Mouse (Mus musculus): ENCODE data around the gene Lhfpl3.
A peak's percentile ranks its signal among the peaks of the same experiment; 100 is the strongest.

Lhfpl3 gene

GRCm38 (mm10) chr5:23140183-23140921, 394.5 kb downstream of the Lhfpl3 start:
- DNase-seq (ENCODE audit: low read depth, low spot score): peak; percentile 24

DNA sequence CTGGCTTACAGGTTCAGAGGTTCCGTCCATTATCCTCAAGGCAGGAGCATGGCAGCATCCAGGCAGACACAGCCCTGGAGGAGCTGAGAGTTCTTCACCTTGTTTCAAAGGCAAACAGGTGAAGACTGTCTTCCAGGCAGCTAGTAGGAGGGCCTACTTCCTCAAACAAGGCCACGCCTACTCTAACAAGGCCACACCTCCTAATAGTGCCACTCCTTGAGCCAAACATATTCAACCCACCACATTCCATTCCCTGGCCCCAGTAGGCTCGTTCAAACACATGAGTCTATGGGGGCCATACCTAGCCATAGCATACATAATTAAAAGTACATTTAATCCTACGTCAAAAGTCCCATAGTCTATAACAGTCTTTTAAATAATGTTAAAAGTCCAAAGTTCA, 407.4 kb downstream of the Lhfpl3 start:
- DNase-seq (ENCODE audit: low read depth, low spot score): no peak

GRCm38 (mm10) chr5:23154439-23154838, 408.6 kb downstream of the Lhfpl3 start:
- no peak for DNase-seq (ENCODE audit: low read depth, low spot score)

GRCm38 (mm10) chr5:23165947-23166350, 420.1 kb downstream of the Lhfpl3 start:
- no peak for DNase-seq (ENCODE audit: low read depth, low spot score)

GRCm38 (mm10) chr5:23166658-23167057, 420.8 kb downstream of the Lhfpl3 start:
- DNase-seq (ENCODE audit: low read depth, low spot score): no peak

- no peak for DNase-seq (ENCODE audit: low read depth, low spot score)
Observed at GRCm38 (mm10) chr5:23189633-23190032, 443.8 kb downstream of the Lhfpl3 start.

- DNase-seq (ENCODE audit: low read depth, low spot score): no peak
Observed at GRCm38 (mm10) chr5:23196879-23197278, 451.0 kb downstream of the Lhfpl3 start.

DNA sequence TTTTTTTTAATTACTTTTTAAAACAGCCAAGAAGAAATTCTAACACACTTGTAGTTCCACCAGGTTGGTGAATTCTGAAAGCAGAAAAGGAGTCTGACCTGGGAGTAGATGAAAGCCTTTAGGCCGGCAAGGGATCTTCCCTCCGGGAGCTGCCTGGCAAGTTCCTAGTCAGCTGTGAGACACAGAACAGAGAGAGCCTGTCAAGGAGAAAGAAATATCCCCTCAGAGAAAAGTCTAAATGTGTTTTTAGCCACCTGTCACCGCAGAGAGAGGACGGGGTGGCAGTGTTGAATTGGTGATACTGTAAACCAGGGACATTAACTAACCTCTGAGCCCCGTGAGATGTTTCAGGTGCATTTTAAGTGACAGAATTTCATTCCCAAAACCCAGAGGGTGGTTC, 467.2 kb downstream of the Lhfpl3 start:
- no peak for DNase-seq (ENCODE audit: low read depth, low spot score)

DNA sequence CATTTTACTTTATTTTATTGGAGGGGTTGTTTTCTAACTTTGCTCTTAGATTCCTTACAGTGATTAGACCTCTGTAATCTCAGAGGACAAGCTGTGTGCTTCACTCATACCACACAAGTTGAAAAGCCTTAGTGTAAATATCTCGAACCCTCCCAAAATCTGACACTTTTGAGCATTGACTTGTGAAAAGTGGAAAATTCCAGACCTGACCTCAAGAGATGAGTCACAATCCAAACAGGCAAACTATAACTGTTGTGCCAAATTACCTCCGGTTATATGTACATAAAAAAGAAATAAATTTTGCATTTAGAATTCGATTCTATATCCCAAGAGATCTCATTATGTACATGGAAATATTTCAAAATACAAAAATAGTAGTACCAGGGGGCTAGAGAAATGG, 468.8 kb downstream of the Lhfpl3 start:
- no peak for DNase-seq (ENCODE audit: low read depth, low spot score)

GRCm38 (mm10) chr5:23219655-23220054, 473.8 kb downstream of the Lhfpl3 start:
- no peak for DNase-seq (ENCODE audit: low read depth, low spot score)

- DNase-seq (ENCODE audit: low read depth, low spot score): peak; percentile 88
Observed at GRCm38 (mm10) chr5:23224759-23225536, 479.1 kb downstream of the Lhfpl3 start.

- no peak for DNase-seq (ENCODE audit: low read depth, low spot score)
Observed at GRCm38 (mm10) chr5:23225621-23226020, 479.8 kb downstream of the Lhfpl3 start.

DNA sequence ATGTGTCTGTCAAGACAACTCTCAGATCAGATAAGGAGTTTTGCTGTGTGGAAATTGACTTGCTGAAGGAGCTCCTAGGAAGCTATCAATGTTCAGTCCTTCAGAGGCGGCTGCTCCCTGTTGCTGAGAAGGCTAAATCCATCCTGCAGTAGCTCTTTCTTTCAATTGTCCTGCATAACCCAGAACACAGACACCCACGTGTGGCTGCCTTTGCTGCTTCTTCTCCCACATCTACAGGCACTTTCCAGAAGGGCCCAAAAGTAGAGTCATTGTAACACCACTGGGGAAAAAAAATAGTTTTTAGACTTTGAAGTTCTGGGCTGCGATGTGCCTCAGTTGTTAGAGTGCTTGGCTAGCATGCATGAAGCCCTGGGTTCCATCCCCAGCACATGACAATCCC, 480.9 kb downstream of the Lhfpl3 start:
- no peak for DNase-seq (ENCODE audit: low read depth, low spot score)

GRCm38 (mm10) chr5:23246974-23247373, 501.1 kb downstream of the Lhfpl3 start:
- peak; percentile 48 for DNase-seq (ENCODE audit: low read depth, low spot score)

DNA sequence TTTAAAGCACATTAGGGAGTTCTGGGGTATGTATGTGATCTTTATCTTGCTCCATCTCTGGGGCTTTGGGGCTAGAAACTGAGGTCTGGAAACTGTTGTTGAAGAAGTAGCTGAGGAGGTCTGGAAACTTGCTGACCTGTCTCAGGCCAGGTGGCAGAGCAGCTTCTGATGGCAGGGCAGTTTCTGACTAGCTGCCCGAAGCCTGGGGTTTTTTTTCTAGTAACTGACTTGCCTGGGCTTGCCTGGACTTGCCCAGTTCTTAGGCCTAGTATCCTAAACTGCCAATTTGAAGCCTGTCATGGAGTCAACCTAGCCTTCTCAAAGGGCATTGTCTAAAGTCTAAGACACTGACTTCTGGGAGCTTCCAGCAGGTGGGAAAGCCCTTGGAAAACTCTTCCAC, 501.9 kb downstream of the Lhfpl3 start:
- no peak for DNase-seq (ENCODE audit: low read depth, low spot score)

DNA sequence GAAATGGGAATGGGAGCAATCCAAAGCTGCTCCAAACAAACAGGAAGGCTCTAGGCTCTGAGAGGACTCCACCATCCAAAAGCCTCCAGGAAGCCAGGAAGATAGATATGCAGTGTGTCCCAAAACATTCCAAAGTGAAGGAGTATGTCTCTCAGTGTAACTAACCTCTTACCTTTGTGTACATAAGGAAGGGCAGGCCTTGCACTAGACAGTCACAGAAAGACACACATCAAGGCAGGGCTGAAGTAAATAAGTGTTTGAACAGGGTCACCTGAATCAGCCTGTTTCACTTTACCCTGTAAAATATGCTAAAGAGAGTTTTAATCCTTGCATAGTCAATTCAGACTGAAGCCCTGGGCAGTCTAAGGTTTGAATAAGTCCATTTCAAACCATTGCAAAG, 502.4 kb downstream of the Lhfpl3 start:
- DNase-seq (ENCODE audit: low read depth, low spot score): no peak

- no peak for DNase-seq (ENCODE audit: low read depth, low spot score)
Observed at GRCm38 (mm10) chr5:23249896-23250875, 504.3 kb downstream of the Lhfpl3 start.

DNA sequence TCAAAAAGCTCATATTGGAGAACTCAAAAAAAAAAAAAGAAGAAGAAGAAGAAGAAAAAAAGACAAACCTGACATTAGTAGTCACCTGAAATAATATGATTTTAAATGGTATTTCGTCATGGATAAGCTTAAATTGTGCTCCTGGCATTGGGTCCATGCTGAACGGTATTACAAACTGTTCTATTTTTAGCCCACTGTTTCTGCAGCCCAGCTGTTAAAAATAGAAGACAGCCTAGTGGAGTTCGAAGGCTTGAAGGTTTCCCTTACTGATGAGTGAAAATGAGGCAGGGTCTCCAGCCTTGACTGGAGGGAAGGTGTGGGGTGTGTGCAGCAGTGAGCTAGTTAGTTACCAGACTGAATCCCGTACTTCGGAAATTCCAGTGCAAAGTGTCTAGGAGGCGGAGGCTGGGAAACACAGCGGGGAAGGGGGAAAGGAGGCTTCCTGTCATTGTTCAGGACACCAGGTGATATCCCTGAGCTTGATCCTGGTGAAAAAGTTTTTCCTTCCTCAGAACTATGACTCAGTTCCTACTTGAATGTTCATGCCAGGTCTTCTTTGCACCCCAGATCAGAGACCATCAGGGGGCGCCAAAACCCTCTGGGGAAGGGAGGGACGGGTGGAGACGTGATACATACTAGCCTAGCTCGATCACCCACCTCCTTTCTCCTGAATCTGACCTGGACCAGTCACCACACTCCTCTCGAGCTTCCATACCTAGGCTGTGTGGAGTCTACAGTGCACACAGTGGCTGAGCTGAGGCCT, 505.8 kb downstream of the Lhfpl3 start:
- DNase-seq (ENCODE audit: low read depth, low spot score): peak; percentile 50

DNA sequence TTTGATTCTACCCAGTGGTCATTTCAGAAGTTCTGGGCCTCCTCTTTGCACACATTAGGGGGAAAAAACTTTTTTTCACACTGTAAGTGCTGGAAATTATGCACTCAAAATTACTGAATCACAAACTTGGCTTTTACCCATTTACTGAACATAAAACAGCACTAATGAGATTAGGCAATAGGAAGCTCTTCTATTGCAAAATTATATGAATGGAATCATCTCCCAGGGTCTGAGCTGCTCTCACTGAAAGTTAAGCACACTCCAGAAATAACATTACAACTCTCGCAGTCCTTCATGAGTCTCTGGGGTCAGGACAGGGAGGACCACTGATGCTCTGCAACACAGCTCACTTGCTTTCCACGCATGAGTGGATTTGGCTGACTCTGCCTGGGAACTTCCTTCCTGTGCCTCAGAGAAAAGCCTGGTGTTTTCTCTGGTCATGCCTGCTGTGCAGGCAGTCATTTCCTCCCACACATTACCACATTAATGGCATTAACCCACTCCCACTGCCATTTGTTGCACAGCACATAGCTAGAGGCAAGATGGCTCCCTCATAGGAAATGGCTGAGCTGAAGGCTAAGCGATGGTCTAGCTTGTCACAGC, 510.1 kb downstream of the Lhfpl3 start:
- DNase-seq (ENCODE audit: low read depth, low spot score): peak; percentile 5

- no peak for DNase-seq (ENCODE audit: low read depth, low spot score)
Observed at GRCm38 (mm10) chr5:23273309-23273708, 527.5 kb downstream of the Lhfpl3 start.

DNA sequence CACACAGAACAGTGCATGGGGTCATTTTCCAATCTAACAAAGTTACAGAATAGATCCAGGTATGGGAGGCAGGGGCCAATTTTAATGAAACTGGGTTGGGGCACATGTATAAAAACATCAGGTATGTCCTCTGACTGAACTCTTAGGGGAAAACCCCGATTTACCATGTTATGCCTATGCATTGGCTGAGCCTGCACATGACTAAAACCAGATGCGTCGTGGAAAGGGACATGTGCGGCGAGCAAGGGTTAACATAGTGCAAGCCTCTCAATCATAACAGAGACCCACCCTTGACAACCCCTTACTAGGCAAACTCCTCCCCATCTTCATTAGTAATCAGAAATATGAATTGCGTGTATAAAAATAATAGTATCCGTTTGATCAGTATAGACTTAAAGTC, 533.5 kb downstream of the Lhfpl3 start:
- no peak for DNase-seq (ENCODE audit: low read depth, low spot score)
